8 mouse cellular contexts compared by ENCODE assay signal in genomic region chr13:32449710-32450417, GRCm38 (mm10).
A peak's percentile ranks its signal among the peaks of the same experiment; 100 is the strongest.
DNase-seq lines count a peak whose midpoint lies in the region; ATAC-seq and TF ChIP-seq lines count a peak whose summit lies in the region.

No protein-coding gene starts in this region.

- WGBS in embryonic facial prominence, embryonic 13.5 days = 37% methylated on average over 8 of the region's 8 CpGs
- WGBS in heart, postnatal 0 days = 57% methylated on average over 8 of the region's 8 CpGs

- H3K36me3 ChIP-seq in embryonic facial prominence, embryonic 13.5 days = no peaks in the 10 kb centered on the region
- no peaks in the 10 kb centered on the region for H3K36me3 ChIP-seq in heart, postnatal 0 days (replicated peaks; ENCODE audit: control insufficient read depth, insufficient read depth, low read length)

- H3K27ac ChIP-seq in embryonic facial prominence, embryonic 13.5 days = peak overlapping the region; percentile 62; the same call in 1 of the 2 replicates
- no peak overlapping the region for H3K27ac ChIP-seq in heart, postnatal 0 days (ENCODE audit: low read depth)

- H3K27me3 ChIP-seq in embryonic facial prominence, embryonic 13.5 days = no peaks in the 10 kb centered on the region
- no peaks in the 10 kb centered on the region for H3K27me3 ChIP-seq in heart, postnatal 0 days (ENCODE audit: control insufficient read depth, insufficient read depth, low read length)

- TF ChIP-seq EP300 in heart, postnatal 0 days (IDR thresholded peaks at IDR 0.05; ENCODE audit: low read depth) = no peak

- no peaks in the 10 kb centered on the region for H3K9me3 ChIP-seq in embryonic facial prominence, embryonic 13.5 days
- H3K9me3 ChIP-seq in heart, postnatal 0 days (replicated peaks; ENCODE audit: control insufficient read depth, low read length) = no peaks in the 10 kb centered on the region

- ATAC-seq in embryonic facial prominence, embryonic 13.5 days (ENCODE audit: insufficient number of reproducible peaks, insufficient read depth, low FRiP score, low TSS enrichment, low read depth) = no peak
- peak; percentile 20; the same call in 1 of the 2 replicates for ATAC-seq in heart, postnatal 0 days (ENCODE audit: insufficient read depth, low read depth)
- no peak for ATAC-seq in granulocyte monocyte progenitor cell, adult 5-6 weeks (replicated peaks; ENCODE audit: poor library complexity, severe bottlenecking)

- H3K9ac ChIP-seq in embryonic facial prominence, embryonic 13.5 days = no peak overlapping the region
- H3K9ac ChIP-seq in heart, postnatal 0 days (replicated peaks; ENCODE audit: low read depth, low read length) = no peak overlapping the region

- no peak overlapping the region for H3K4me3 ChIP-seq in embryonic facial prominence, embryonic 13.5 days
- no peak overlapping the region for H3K4me3 ChIP-seq in heart, postnatal 0 days (ENCODE audit: low read depth, low read length)

- peak; percentile 77 to 82 for DNase-seq in kidney, postnatal 4 days
- DNase-seq in kidney, adult 9 months = no peak
- DNase-seq in heart, postnatal 0 days (ENCODE audit: low spot score) = peak; percentile 41
- peak; percentile 52 to 83 for DNase-seq in lung, postnatal 4 days
- DNase-seq in cerebellum, postnatal 25 days = no peak
- DNase-seq in urinary bladder, adult 2 months (ENCODE audit: low spot score) = no peak

- peaks cover 11% of the 10 kb centered on the region for H3K4me1 ChIP-seq in embryonic facial prominence, embryonic 13.5 days
- no peaks in the 10 kb centered on the region for H3K4me1 ChIP-seq in heart, postnatal 0 days (ENCODE audit: control insufficient read depth, insufficient read depth)

- TF ChIP-seq CTCF in heart, postnatal 0 days (IDR thresholded peaks at IDR 0.05; ENCODE audit: low read depth) = no peak

- peak overlapping the region; percentile 11; the same call in 1 of the 2 replicates for H3K4me2 ChIP-seq in embryonic facial prominence, embryonic 13.5 days
- no peak overlapping the region for H3K4me2 ChIP-seq in heart, postnatal 0 days (ENCODE audit: low read depth, low read length)

Comparison
In these comparisons a context has a peak if more than half of its experiments do, and no peak if none do; other contexts are left out.
1. DNase-seq: peak in kidney, postnatal 4 days (2 of 2), heart, postnatal 0 days (single experiment) and lung, postnatal 4 days (2 of 2); none in kidney, adult 9 months (single experiment), cerebellum, postnatal 25 days (0 of 2) and urinary bladder, adult 2 months (single experiment).